Mouse (Mus musculus) neural tube, embryonic 11.5 days (tissue): Measurements from ENCODE around the gene Lrrc8a. TPM values are rescaled to one million over a fixed set of nuclear protein-coding genes. Genes with fewer than 3 reads are reported as not detected.

Source experiments
- ATAC-seq: fragments of 200-750 bp; cut with Nextera tagmentation; 2 replicates; pipeline ENCODE4 v1.8.0; 2017; ENCODE audit warnings: moderate number of reproducible peaks, mild to moderate bottlenecking, moderate TSS enrichment, moderate library complexity; ENCODE audit not compliant: insufficient read depth, low FRiP score, low TSS enrichment
- DNase-seq: peaks from one replicate; pipeline ENCODE4 v3.0.0-alpha.2; 2015; ENCODE audit warnings: low spot score
- H3K27ac ChIP-seq: fragments of 300-500 bp; sonication (generic); 2 replicates; pipeline ENCODE4 v1.5.1; 2014; ENCODE audit warnings: low read depth, mild to moderate bottlenecking, low read length
- H3K27me3 ChIP-seq: fragments of 300-500 bp; sonication (generic); 2 replicates; pipeline ENCODE4 v1.6.1; 2014; ENCODE audit warnings: mild to moderate bottlenecking, low read length, mixed read lengths; ENCODE audit not compliant: control insufficient read depth, insufficient read depth
- H3K36me3 ChIP-seq: fragments of 300-500 bp; sonication (generic); 2 replicates; pipeline ENCODE4 v1.6.1; 2014; ENCODE audit warnings: mild to moderate bottlenecking, low read length, moderate library complexity, mixed read lengths; ENCODE audit not compliant: control insufficient read depth, insufficient read depth
- H3K4me1 ChIP-seq: fragments of 300-500 bp; sonication (generic); 2 replicates; pipeline ENCODE4 v1.6.1; 2014; ENCODE audit warnings: low read length, mixed read lengths; ENCODE audit not compliant: control insufficient read depth, insufficient read depth
- H3K4me2 ChIP-seq: fragments of 300-500 bp; sonication (generic); 2 replicates; pipeline ENCODE4 v1.6.1; 2014; ENCODE audit warnings: low read depth, mild to moderate bottlenecking, moderate library complexity
- H3K4me3 ChIP-seq: fragments of 300-500 bp; sonication (generic); 2 replicates; pipeline ENCODE4 v1.5.1; 2014; ENCODE audit warnings: low read depth, low read length
- H3K9ac ChIP-seq: fragments of 300-500 bp; sonication (generic); 2 replicates; pipeline ENCODE4 v1.6.1; 2014; ENCODE audit warnings: mild to moderate bottlenecking, low read length
- H3K9me3 ChIP-seq: fragments of 300-500 bp; sonication (generic); 2 replicates; pipeline ENCODE4 v1.6.1; 2016; ENCODE audit warnings: low read length; ENCODE audit not compliant: control insufficient read depth
- WGBS: fragments of 180-500 bp; shearing (Covaris S2); extraction: QIAGEN DNeasy Blood & Tissue Kit; methylation state at CpG from one replicate; pipeline ENCODE4 v1.1.7; 2014; 5-methylcytosine and 5-hydroxymethylcytosine counted together
- polyA plus RNA-seq: library from polyadenylated mRNA; unstranded; fragments of >200 nt; fragmentation: Nextera tagmentation; extraction: Ambion mirVana; gene quantifications from 2 replicates; pipeline ENCODE4 v1.2.1, GENCODE M21; 2014

Lrrc8a gene
- polyA plus RNA-seq, 1 experiment from 2014 or later, result 49.7 TPM

- ATAC-seq (no peak), DNase-seq (no peak)
- 96% methylated on average over 42 of the region's 42 CpGs for WGBS
- Histone ChIP-seq H3K4me3 (no peak overlapping the region), H3K4me2 (no peak overlapping the region), H3K4me1 (no peaks in the 10 kb centered on the region), H3K9me3 (no peaks in the 10 kb centered on the region), H3K36me3 (peaks cover 28% of the 10 kb centered on the region), H3K27me3 (no peaks in the 10 kb centered on the region), H3K9ac (no peak overlapping the region), H3K27ac (no peak overlapping the region)
Measured at GRCm38 (mm10) chr2:30255631-30256395, 18.3 kb downstream of the Lrrc8a start.

DNA sequence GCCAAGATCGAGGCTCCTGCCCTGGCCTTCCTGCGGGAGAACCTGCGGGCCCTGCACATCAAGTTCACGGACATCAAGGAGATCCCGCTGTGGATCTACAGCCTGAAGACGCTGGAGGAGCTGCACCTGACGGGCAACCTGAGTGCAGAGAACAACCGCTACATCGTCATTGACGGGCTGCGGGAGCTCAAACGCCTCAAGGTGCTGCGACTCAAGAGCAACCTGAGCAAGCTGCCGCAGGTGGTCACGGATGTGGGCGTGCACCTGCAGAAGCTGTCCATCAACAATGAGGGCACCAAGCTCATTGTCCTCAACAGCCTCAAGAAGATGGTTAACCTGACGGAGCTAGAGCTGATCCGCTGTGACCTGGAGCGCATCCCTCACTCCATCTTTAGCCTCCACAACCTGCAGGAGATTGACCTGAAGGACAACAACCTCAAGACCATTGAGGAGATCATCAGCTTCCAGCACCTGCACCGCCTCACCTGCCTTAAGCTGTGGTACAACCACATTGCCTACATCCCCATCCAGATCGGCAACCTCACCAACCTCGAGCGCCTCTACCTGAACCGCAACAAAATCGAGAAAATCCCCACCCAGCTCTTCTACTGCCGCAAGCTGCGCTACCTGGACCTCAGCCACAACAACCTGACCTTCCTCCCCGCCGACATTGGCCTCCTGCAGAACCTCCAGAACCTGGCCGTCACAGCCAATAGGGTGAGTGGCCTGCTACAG lies 19.3 kb downstream of the Lrrc8a start:
- H3K4me1 ChIP-seq, result no peaks in the 10 kb centered on the region
- ATAC-seq (no peak), DNase-seq (no peak)
- no peaks in the 10 kb centered on the region for H3K9me3 ChIP-seq
- no peak overlapping the region for H3K4me3 ChIP-seq
- WGBS, result 95% methylated on average over 30 of the region's 30 CpGs
- H3K4me2 ChIP-seq, result no peak overlapping the region
- no peaks in the 10 kb centered on the region for H3K27me3 ChIP-seq
- peaks cover 28% of the 10 kb centered on the region for H3K36me3 ChIP-seq
- H3K27ac ChIP-seq, result no peak overlapping the region
- H3K9ac ChIP-seq, result no peak overlapping the region

DNA sequence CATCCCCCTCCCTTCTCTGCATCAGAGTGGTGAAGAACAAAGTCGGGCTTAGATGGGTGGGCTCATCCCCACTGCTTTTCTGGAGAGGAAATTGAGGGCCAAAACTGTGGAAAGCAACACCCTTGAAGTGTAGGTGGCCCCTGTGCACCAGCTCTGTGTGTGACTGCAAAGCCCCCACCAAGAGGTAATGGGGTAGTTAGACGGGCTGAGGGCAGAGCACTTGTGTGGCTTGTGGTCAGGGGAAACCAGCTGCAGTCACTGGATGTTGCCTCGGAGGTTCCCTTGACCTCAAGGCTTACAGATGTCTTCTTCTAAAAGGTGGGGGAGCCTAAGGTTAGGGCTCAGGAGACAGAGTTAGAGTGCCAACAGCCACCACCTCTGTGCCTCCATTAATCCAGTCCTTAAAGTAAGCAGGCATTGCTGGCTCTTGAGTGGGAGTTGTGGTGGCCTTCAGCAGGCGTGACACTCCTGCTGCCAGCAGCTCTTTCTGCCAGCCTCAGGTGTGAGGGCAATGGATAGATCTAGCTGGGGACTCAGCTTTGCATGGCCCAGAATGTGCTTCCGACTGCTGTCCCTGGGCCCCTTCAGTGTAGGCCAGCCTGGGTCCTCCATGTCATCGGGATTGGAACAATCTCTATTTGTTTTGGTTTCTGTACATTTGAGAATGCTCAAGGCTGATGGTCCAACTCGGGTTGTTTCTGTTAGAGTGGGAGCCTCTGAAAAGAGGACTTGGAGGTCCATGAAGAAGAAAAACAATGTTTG lies 20.4 kb downstream of the Lrrc8a start:
- DNase-seq (no peak), ATAC-seq (no peak)
- no peak overlapping the region for H3K27ac ChIP-seq
- peaks cover 30% of the 10 kb centered on the region for H3K36me3 ChIP-seq
- H3K9me3 ChIP-seq, result no peaks in the 10 kb centered on the region
- no peak overlapping the region for H3K9ac ChIP-seq
- H3K4me2 ChIP-seq, result no peak overlapping the region
- H3K27me3 ChIP-seq, result no peaks in the 10 kb centered on the region
- H3K4me1 ChIP-seq, result no peaks in the 10 kb centered on the region
- H3K4me3 ChIP-seq, result no peak overlapping the region
- WGBS, result 95% methylated on average over 7 of the region's 7 CpGs

GRCm38 (mm10) chr2:30258600-30258999 lies 21.1 kb downstream of the Lrrc8a start:
- Histone ChIP-seq H3K27me3 (no peaks in the 10 kb centered on the region), H3K4me2 (no peak overlapping the region), H3K9me3 (no peaks in the 10 kb centered on the region), H3K36me3 (peaks cover 30% of the 10 kb centered on the region), H3K4me1 (no peaks in the 10 kb centered on the region), H3K9ac (no peak overlapping the region), H3K4me3 (no peak overlapping the region), H3K27ac (no peak overlapping the region)
- DNase-seq, result no peak
- ATAC-seq, result no peak
- WGBS, result 90% methylated on average over 4 of the region's 4 CpGs

- Histone ChIP-seq H3K4me1 (no peaks in the 10 kb centered on the region), H3K36me3 (peaks cover 30% of the 10 kb centered on the region), H3K4me3 (no peak overlapping the region), H3K27ac (no peak overlapping the region), H3K9ac (no peak overlapping the region), H3K4me2 (no peak overlapping the region), H3K9me3 (no peaks in the 10 kb centered on the region), H3K27me3 (no peaks in the 10 kb centered on the region)
- WGBS, result 89% methylated on average over 15 of the region's 15 CpGs
- DNase-seq (no peak), ATAC-seq (no peak)
Measured at GRCm38 (mm10) chr2:30259131-30260064, 21.9 kb downstream of the Lrrc8a start.

DNA sequence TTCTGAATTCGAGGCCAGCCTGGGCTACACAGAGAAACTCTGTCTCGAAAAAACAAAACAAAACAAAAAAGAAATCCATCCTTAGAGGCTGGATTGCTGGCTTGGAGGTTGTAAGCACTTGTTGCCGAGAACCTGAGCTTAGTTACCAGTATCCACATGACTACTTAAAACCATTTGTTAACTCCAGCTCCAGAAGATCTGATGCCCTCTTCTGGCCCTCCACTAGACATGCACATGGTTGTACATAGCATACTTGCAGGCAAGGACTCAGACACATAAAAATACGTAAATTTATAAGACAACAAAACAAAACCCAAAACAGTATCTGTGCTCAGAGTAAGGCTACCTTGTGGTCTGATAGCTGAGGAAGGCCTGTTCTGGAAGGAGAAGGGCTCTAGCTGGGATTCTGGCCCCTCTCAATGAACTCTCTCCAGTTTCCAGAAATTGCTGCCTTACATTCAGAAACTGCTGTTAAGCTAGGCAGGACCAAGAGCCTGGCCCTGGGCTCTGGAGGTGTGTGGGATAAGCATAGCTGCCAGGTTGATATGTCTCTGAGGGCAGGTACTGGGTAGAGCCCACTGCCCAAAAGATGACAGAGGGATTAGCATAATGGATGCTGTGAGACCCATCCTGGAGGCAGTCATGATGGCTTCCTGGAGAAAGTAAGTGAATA lies 23.7 kb downstream of the Lrrc8a start:
- ATAC-seq (no peak), DNase-seq (no peak)
- Histone ChIP-seq H3K4me2 (no peak overlapping the region), H3K4me1 (no peaks in the 10 kb centered on the region), H3K36me3 (peaks cover 19% of the 10 kb centered on the region), H3K27me3 (no peaks in the 10 kb centered on the region), H3K27ac (no peak overlapping the region), H3K9me3 (no peaks in the 10 kb centered on the region), H3K9ac (no peak overlapping the region), H3K4me3 (no peak overlapping the region)
- 87% methylated on average over 4 of the region's 4 CpGs for WGBS

- Histone ChIP-seq H3K36me3 (peaks cover 10% of the 10 kb centered on the region), H3K9me3 (no peaks in the 10 kb centered on the region), H3K27me3 (no peaks in the 10 kb centered on the region), H3K4me1 (no peaks in the 10 kb centered on the region), H3K4me2 (no peak overlapping the region), H3K4me3 (no peak overlapping the region), H3K9ac (no peak overlapping the region), H3K27ac (no peak overlapping the region)
- no peak for DNase-seq
- no peak for ATAC-seq
- WGBS, result 93% methylated on average over 18 of the region's 18 CpGs
Measured at GRCm38 (mm10) chr2:30261921-30262839, 24.7 kb downstream of the Lrrc8a start.
